Mouse (Mus musculus) forebrain, embryonic 14.5 days (tissue): ENCODE measurements at regions not wholly inside any gene's neighbourhood (a gene's known extent, or its start where the extent isn't known, plus 50 kb on each side); places are given as distances from the start of the nearest gene placed in this dataset.

ENCODE experiments used
- ATAC-seq: fragments of 200-750 bp; cut with Nextera tagmentation; 2 replicates; pipeline ENCODE4 v1.8.0; 2017; ENCODE audit warnings: mild to moderate bottlenecking, moderate library complexity
- DNase-seq: peaks from one replicate; pipeline ENCODE4 v3.0.0-alpha.2; 2015; ENCODE audit warnings: low spot score
- H3K27ac ChIP-seq: fragments of 300-500 bp; sonication (generic); 2 replicates; pipeline ENCODE4 v1.5.1; 2014; ENCODE audit warnings: low read depth, mild to moderate bottlenecking, control low read depth, low read length, moderate library complexity
- H3K27me3 ChIP-seq: fragments of 300-500 bp; sonication (generic); replicated peaks from 2 replicates; pipeline ENCODE4 v1.6.1; 2014; ENCODE audit warnings: low read length, control low read depth, mixed read lengths; ENCODE audit not compliant: control insufficient read depth, insufficient read depth
- H3K36me3 ChIP-seq: fragments of 300-500 bp; sonication (generic); 2 replicates; pipeline ENCODE4 v1.6.1; 2014; ENCODE audit warnings: low read length, control low read depth; ENCODE audit not compliant: control insufficient read depth, insufficient read depth
- H3K4me1 ChIP-seq: fragments of 300-500 bp; sonication (generic); 2 replicates; pipeline ENCODE4 v1.6.1; 2014; ENCODE audit warnings: antibody characterized with exemption, low read length, control low read depth; ENCODE audit not compliant: control insufficient read depth, insufficient read depth
- H3K4me2 ChIP-seq: fragments of 300-500 bp; sonication (generic); 2 replicates; pipeline ENCODE4 v1.6.1; 2014; ENCODE audit warnings: mild to moderate bottlenecking, control low read depth, low read length
- H3K4me3 ChIP-seq: fragments of 300-500 bp; sonication (generic); 2 replicates; pipeline ENCODE4 v1.5.1; 2014; ENCODE audit warnings: low read depth, low read length, control low read depth
- H3K9ac ChIP-seq: fragments of 300-500 bp; sonication (generic); 2 replicates; pipeline ENCODE4 v1.6.1; 2014; ENCODE audit warnings: mild to moderate bottlenecking, low read length, control low read depth, moderate library complexity
- H3K9me3 ChIP-seq: fragments of 300-500 bp; sonication (generic); replicated peaks from 2 replicates; pipeline ENCODE4 v1.6.1; 2016; ENCODE audit warnings: low read length, control low read depth, mixed read lengths; ENCODE audit not compliant: control insufficient read depth
- WGBS: fragments of 180-500 bp; shearing (Covaris S2); extraction: QIAGEN DNeasy Blood & Tissue Kit; methylation state at CpG from one replicate; pipeline ENCODE4 v1.1.7; 2014; 5-methylcytosine and 5-hydroxymethylcytosine counted together

DNA sequence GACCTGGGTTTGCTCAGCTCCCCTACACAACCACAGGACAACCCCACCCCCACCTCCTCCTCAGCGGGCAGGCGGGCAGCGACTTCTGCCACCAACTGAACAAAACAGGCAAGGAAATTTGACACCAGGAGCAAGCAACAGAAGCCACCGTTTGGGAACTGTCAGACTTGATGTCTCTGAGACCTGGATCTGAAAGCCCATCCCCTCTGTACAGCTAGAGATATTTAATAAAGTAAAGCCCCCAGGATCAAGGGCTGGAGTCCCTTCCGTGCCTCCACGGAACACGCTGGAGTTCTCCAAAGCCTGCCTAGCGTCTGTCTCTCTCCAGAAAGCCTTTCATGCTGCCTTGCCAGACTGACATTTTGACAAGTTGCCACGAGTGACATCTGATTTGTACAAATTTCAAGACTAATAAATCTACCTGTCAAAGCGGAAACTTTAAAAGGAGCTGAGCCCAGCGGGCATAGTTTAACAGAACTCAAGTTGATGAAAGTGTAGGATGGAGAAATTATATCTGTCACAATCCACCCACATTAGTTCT, 168.9 kb upstream of the Zfp703 start:
- no peaks in the 10 kb centered on the region for H3K9me3 ChIP-seq
- no peak overlapping the region for H3K4me3 ChIP-seq
- H3K4me1 ChIP-seq, result peaks cover 36% of the 10 kb centered on the region
- no peak overlapping the region; the same call in 1 of the 2 replicates for H3K27ac ChIP-seq
- H3K36me3 ChIP-seq, result no peaks in the 10 kb centered on the region
- no peak overlapping the region for H3K4me2 ChIP-seq
- H3K27me3 ChIP-seq, result no peaks in the 10 kb centered on the region
- no peak overlapping the region for H3K9ac ChIP-seq
- DNase-seq, result peak; percentile 74
- no peak for ATAC-seq
- 15% methylated on average over 11 of the region's 11 CpGs for WGBS

DNA sequence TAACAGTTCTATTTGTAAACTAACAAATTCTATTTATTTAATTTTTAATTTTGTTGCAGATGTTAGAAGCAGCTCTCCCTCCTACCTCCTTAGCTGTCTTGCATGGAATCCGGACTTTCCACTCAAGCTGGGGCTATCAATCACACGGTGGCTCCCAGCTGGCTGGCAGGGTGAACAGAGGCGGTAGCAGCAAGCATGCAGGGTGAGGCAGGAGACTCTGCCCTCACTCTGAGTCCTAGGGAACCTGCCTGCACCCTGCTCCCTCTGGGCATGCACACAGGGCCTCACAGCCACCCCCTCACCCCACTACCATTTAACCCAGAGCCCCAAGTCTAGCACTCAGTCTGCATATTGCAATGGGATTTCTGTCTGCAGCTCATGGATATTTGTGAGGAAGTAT, 168.4 kb upstream of the Zfp703 start:
- Histone ChIP-seq H3K27me3 (no peaks in the 10 kb centered on the region), H3K4me1 (peaks cover 36% of the 10 kb centered on the region), H3K27ac (no peak overlapping the region), H3K36me3 (no peaks in the 10 kb centered on the region), H3K9me3 (no peaks in the 10 kb centered on the region), H3K9ac (no peak overlapping the region), H3K4me2 (no peak overlapping the region), H3K4me3 (no peak overlapping the region)
- DNase-seq, result no peak
- 18% methylated on average over 3 of the region's 3 CpGs for WGBS
- no peak for ATAC-seq

DNA sequence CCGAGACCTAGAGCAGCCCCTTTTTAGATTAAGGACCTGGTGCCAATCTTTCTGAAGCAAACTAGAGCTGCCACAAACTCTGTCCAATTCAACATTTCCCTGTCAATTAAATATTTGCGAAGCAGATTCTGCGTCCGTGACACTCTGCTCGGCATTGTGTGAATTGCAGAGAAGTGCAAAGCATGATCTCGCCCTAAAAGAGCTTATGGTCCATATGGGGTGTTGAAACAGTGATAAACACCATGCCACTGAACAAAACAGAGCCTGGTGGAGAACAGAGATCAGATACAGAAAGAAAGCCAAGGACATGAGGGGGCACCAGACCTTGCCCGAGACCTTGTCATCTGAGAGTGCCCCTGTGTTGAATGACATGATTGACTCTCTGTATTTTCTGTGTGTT, 167.2 kb upstream of the Zfp703 start:
- Histone ChIP-seq H3K27ac (no peak overlapping the region), H3K9ac (no peak overlapping the region), H3K27me3 (no peaks in the 10 kb centered on the region), H3K4me3 (no peak overlapping the region), H3K9me3 (no peaks in the 10 kb centered on the region), H3K36me3 (no peaks in the 10 kb centered on the region), H3K4me2 (no peak overlapping the region), H3K4me1 (peaks cover 30% of the 10 kb centered on the region)
- 68% methylated on average over 7 of the region's 7 CpGs for WGBS
- ATAC-seq (no peak), DNase-seq (peak; percentile 45)

DNA sequence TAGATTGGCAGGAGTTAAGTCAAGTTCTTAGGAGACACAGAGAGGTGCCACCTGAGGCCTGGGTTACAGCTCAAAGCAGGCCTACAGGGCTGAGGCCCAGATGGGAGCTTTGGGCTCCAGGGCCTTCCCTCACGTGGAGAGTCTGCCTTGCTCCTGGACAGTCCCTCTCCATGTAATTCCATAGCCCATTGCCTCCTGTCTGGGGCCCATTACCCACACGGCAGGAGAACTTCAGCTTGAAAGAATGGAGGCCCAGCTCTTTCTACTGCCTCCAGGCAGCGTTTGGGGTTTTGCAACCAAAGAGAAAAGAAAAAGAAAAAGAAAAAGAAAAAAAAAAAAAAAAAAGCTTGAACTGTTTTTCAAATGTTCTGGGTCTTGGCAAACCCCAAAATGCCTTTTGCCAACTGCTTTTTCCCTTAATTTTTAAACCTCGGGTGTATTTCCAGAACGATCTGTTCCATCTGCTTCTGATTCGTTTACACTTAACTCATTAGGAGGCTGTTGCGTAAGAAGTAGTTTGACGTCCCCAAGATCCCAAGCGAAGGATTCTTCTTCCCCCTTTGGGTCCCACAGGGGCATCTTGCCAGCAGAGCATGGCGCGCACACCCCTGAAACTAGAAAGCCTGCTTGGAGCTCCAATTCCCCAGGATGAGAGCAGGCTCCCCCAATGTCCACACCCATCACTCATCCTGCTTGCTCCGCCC, 165.4 kb upstream of the Zfp703 start:
- Histone ChIP-seq H3K9me3 (no peaks in the 10 kb centered on the region), H3K27me3 (no peaks in the 10 kb centered on the region), H3K4me1 (peaks cover 28% of the 10 kb centered on the region), H3K4me3 (no peak overlapping the region), H3K4me2 (no peak overlapping the region), H3K9ac (no peak overlapping the region), H3K27ac (no peak overlapping the region), H3K36me3 (no peaks in the 10 kb centered on the region)
- WGBS, result 66% methylated on average over 12 of the region's 12 CpGs
- ATAC-seq (no peak), DNase-seq (peak; percentile 73)

DNA sequence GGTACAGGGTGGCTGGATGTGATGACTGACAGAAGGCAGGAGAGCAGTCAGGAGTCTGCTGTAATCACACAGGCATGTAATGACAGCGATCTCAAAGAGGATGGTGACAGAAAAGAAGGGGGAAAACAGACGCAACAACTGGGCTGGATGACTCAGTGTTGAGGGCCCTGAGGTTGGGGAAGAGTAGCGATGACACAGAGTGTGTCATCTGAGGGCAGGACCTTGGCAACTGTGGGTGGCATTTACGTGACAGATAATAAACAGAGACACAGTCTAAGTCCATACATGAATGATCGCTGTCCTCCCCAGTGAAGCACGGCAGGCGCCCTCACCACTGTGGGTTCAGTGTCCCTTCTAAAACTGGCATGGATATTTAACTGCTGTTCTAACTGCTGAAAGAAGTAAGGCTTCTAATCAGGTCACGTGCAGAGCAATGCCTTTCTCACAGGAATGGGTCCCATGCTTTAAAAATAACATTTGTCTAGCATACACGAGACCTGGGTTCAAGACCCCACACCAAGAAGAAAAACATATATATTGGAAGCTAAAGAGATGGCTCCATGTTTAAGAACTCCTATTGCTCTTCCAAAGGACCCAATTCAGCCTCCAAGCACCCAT, 163.8 kb upstream of the Zfp703 start:
- H3K4me3 ChIP-seq, result no peak overlapping the region
- no peaks in the 10 kb centered on the region for H3K36me3 ChIP-seq
- ATAC-seq (no peak), DNase-seq (no peak)
- no peak overlapping the region for H3K9ac ChIP-seq
- no peak overlapping the region for H3K27ac ChIP-seq
- no peaks in the 10 kb centered on the region for H3K9me3 ChIP-seq
- no peak overlapping the region for H3K4me2 ChIP-seq
- peaks cover 15% of the 10 kb centered on the region for H3K4me1 ChIP-seq
- WGBS, result 93% methylated on average over 9 of the region's 9 CpGs
- no peaks in the 10 kb centered on the region for H3K27me3 ChIP-seq

DNA sequence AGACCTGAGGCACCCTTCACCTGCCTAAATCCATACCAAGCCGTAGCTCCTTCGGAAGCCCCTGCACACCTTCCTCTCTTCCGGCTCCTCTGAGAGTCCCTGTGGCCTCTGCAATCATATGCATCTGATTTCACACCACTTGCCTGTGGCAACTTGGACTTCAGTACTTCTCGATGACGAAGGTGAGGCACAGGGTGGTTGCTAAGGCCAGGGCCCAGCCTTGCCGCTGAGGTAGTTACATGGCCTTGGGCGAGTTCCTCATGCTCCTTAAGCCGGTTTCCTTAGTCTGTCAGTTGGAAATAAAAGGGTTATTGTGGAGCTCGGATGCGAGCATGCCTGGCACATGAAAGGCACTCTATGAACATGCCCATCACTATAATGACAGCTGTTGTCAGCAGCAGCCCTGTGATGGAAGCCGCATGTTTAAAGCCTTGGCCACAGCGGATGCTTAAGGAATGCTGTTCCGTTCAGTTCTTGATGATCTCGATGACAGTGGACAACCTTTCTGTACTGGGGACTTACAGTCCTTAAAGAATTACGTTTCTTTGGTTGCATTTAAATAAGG, 162.0 kb upstream of the Zfp703 start:
- peak; percentile 48; the same call in 1 of the 2 replicates for ATAC-seq
- DNase-seq, result peak; percentile 41
- H3K27ac ChIP-seq, result no peak overlapping the region
- no peaks in the 10 kb centered on the region for H3K9me3 ChIP-seq
- 48% methylated on average over 15 of the region's 15 CpGs for WGBS
- H3K36me3 ChIP-seq, result no peaks in the 10 kb centered on the region
- H3K9ac ChIP-seq, result 0 out of 2 replicates have a peak overlapping the region, but pooled peaks have one; percentile 8
- peaks cover 8% of the 10 kb centered on the region; the same call in 1 of the 2 replicates for H3K4me1 ChIP-seq
- no peaks in the 10 kb centered on the region for H3K27me3 ChIP-seq
- H3K4me3 ChIP-seq, result no peak overlapping the region
- no peak overlapping the region for H3K4me2 ChIP-seq

DNA sequence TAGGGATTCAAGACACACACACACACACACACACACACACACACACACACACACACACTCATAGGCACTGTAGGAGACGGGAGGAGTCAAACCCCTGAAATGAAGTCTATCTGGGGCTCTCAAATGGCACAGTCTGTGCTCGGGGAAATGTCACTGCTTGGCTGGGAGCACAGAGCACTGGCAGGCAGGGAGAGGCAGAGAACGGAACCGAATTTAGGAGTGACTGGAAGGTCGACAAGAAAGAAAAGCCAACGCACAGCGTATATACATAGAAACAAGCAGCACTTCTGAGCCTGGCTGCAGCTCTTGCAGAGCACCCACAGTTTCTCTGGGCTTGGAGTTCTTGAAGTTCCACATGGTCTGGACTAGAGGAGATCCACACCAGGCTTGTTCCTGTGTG, 160.1 kb upstream of the Zfp703 start:
- Histone ChIP-seq H3K27me3 (no peaks in the 10 kb centered on the region), H3K4me2 (no peak overlapping the region), H3K4me1 (peaks cover 8% of the 10 kb centered on the region; the same call in 1 of the 2 replicates), H3K27ac (no peak overlapping the region), H3K4me3 (no peak overlapping the region), H3K9me3 (no peaks in the 10 kb centered on the region), H3K36me3 (no peaks in the 10 kb centered on the region), H3K9ac (no peak overlapping the region)
- no peak for ATAC-seq
- no peak for DNase-seq
- WGBS, result 70% methylated on average over 7 of the region's 7 CpGs

DNA sequence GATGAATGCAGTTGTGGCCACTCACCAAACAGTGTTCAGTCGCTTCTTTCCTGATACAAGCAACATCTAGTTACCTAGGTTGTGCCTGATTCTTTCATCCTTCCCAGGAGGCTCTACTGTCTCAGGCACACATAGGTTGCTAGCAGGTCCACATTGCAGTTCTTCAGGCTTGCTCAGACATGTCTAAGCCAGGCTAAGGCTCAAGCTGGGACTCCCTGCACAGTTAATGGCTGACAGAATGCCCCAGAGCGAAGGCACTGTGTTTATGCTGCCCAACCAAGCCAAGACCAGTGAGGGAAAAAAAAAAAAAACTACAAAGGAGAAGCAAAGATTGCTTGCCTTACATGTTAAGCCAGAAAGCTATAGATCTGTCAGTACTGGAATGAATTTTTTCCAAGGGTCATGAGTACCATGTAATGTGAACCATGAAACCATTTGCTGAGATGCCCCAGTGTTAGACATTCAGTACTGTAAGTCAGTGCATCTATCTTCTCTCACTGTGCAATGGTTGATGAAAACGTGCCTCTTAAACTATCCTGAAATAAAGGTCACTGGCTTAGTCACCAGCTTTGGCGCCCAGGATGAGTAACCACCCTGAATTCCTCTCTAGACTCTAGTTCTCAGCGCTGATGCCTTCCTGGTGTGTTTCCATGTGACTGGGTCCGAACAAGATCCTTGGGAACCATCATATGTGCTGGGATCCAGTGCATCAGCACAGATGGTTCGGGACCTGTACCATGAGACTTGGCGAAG, 152.8 kb upstream of the Zfp703 start:
- no peak overlapping the region for H3K4me2 ChIP-seq
- no peaks in the 10 kb centered on the region for H3K4me1 ChIP-seq
- H3K27me3 ChIP-seq, result no peaks in the 10 kb centered on the region
- ATAC-seq, result no peak
- WGBS, result 84% methylated on average over 8 of the region's 8 CpGs
- no peaks in the 10 kb centered on the region for H3K9me3 ChIP-seq
- no peak overlapping the region for H3K9ac ChIP-seq
- no peak overlapping the region for H3K27ac ChIP-seq
- no peak overlapping the region for H3K4me3 ChIP-seq
- no peaks in the 10 kb centered on the region for H3K36me3 ChIP-seq
- DNase-seq, result no peak
